Mouse (Mus musculus): ENCODE measurements around the gene S100a1.
A peak's percentile ranks its signal among the peaks of the same experiment; 100 is the strongest.

S100a1 gene

DNA sequence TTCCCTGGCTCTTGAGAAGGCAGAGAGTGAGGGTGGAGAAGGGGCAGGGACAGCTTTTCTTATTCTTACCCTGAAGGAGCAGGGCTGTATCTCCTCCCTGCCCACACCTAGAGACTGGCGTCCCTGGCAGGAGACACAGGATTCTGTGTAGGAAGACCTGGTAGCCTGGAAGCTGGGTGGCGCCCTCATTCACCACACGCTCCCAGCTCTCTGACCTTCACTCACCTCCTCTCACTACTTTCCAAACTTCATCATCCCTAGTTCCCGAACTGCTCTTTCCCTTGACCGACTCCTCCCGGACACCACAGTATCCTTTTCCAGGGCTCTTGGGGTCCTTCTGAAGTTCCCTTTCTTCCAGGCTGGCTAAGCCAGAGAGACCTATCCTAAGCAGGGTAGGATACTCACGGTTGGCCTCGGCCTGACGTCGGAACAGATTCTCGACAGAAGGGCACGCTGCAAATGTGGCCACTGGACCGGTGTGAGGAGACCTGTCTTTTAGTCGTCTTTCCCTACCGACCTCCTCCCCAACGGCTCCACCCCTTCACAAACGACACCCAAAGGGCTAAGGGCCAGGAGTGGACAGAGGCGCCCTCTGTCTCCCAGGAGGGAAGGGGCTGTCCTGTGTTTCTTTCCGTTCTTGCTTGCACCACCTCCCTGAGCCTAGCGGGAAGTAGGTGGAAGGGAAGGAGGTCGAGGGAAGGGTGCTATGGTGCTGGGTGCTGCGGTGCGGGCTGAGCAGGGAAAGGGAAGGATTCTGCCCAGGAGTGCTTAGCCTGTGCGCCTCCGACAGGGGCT lies at the start of gene S100a1, which contains the start of gene S100a13:
S100a1 (minus strand) TSS at position 597 of the 795 bp plus-strand sequence.
S100a13 (plus strand) TSS at position 640 of the 795 bp plus-strand sequence.
- DNase-seq (ENCODE audit: low read depth) = peak; percentile 78

DNA sequence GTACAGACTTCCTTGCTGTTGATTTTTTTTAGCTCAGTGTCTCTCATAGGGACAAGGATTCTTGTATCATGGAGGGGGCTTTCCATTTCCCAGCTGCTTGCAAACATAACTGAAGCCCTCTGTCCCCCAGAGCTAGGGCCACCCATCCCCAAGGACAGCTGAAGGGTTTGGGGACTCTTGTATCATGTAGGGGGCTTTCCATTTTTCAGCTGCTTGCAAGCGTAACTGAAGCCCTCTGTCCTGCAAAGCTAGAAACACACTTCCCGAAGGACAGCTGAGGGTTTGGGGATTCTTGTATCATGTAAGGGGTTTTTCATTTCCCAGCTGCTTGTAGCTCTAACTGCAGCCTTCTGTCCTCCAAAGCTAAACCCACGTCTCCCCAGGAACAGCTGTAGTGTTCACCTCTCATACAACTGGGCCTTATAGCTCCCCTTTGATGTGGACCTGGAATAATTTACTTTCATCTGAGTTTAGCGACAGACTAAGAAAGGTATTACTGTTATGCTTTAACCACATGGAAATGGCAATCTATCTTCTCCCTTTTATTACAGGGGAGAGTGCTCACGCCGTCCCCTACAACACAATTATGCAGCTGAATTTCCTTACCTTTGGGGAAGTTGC lies 45.9 kb upstream of the S100a1 start, which contains the start of gene S100a3:
S100a3 (plus strand) TSS at position 571 of the 621 bp plus-strand sequence.
- DNase-seq (ENCODE audit: low read depth) = no peak

DNA sequence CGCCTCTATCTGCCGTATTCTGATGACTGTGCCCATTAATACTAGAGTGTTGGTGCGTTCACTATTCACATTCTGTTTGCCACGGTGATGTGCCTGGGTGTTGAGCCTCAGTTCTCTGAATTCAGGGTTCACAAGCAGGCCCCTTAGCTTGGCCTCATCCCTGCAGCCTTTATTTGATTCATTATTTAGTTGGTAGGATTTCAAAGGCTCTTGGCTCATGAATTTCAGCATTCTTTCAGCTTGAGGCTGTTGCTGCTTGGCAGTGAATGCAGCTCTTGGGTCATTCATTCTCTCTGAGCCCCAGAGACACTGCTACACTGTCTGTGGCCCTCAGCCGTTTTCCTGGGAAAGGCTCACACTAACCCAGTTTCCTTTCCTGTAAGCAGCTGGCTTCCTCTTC lies 41.8 kb upstream of the S100a1 start:
- no peak for DNase-seq (ENCODE audit: low read depth)

DNA sequence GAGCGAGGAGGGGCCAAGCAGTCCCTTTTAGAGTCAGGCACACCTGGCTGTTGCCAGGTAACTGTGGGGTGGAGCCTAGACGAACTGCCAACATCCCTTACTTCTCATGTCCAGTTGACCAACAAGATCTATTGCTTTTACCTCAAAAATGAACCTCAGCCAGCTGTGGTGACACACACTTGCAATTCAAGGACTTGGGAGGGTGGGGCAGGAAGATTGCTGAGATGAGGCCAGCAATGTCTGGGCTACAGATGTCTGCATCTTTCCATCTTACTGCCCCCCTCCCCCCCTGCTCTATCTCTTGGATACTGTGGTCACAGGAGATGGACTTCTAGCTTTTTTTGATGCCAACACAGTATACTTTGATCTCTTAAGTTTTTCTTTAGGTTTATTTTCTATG lies 38.0 kb upstream of the S100a1 start:
- DNase-seq (ENCODE audit: low read depth) = peak; percentile 8

DNA sequence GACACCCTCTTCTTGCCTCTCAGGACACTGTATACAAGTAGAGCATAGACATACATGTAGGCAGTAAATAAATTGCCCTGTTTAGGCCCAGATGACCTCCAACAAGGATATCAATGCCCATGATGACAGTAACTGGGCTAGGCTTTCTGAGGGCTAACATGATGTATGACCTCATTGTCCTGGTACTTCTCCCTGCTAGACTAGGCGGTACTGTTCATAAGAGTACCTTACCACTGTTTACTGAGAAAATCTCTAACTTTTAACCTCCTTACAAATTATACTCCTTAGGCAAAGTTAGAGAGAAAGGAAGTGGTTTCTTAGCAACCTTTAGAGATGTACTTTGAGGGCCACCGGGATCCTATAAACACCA lies 36.2 kb upstream of the S100a1 start:
- no peak for DNase-seq (ENCODE audit: low read depth)

DNA sequence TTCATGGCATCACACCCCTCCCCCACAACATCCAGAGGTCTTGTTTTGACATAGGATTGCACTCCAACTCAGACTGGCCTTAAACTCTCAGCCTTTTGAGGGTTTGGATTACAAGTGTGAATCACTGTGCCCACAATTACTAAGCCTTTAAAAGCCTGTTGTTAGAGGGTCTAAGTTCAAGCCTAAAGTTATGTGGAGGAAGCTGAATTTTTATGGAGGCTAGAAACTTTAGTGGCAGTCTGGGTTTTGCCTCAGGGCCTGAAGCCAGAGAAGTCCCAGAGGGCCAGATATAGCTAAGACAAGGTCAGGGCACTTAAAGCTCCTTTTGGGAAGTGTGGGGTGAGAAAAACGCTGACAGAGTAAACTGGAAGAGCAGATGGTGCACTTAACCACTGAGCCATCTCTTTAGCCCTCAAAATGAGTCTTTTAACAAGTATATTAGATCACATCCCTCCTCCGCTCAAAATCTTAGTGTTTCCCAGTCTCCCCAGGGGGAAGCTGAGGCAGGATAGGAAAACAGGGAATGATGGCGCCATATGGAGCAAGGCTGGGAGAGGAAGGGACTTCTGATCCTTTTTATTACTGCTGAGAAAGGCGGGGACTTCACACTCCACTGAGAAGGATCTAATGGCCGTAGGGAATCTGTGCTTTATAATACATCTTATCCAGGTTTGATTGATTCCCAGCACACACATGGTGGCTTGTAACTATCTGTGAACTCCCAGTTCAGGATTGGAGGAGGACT lies 35.7 kb upstream of the S100a1 start:
- peak; percentile 11 for DNase-seq (ENCODE audit: low read depth)

DNA sequence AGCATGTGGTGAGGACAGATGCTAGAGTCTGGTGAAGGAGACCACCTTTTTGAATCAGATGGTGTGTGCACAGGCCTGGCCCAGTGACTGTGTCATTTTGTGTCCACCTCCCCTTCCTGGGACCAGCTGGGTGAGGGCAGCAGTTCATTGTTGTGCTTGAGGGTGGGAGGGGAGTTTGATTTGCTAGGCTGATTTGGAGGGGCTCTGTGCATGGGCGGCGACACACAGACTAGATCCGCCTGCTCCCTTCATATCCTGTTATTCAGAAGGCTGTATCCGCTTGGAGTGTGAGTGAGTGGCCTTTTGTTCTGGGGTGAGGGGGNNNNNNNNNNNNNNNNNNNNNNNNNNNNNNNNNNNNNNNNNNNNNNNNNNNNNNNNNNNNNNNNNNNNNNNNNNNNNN lies 26.7 kb upstream of the S100a1 start:
- no peak for DNase-seq (ENCODE audit: low read depth)

DNA sequence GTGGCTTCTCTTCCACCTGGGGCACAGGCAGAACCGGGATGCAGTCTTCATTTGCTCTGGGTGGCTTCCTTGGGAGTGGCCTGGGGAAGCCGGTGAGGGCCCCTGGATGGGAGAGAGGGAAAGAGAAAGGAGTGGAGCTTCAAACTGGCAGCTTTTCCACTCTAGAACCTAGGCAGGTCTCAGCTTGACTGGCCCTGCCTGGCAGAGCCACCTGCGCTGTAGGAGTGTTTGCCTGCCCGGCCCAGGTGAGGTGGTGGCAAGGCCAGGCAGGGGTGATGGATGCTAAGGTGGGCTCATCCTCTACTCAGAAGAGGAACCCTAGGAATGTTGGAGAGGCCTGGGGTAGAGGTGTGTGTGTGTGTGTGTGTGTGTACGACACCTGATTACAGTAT lies 23.7 kb upstream of the S100a1 start:
- DNase-seq (ENCODE audit: low read depth) = no peak

DNA sequence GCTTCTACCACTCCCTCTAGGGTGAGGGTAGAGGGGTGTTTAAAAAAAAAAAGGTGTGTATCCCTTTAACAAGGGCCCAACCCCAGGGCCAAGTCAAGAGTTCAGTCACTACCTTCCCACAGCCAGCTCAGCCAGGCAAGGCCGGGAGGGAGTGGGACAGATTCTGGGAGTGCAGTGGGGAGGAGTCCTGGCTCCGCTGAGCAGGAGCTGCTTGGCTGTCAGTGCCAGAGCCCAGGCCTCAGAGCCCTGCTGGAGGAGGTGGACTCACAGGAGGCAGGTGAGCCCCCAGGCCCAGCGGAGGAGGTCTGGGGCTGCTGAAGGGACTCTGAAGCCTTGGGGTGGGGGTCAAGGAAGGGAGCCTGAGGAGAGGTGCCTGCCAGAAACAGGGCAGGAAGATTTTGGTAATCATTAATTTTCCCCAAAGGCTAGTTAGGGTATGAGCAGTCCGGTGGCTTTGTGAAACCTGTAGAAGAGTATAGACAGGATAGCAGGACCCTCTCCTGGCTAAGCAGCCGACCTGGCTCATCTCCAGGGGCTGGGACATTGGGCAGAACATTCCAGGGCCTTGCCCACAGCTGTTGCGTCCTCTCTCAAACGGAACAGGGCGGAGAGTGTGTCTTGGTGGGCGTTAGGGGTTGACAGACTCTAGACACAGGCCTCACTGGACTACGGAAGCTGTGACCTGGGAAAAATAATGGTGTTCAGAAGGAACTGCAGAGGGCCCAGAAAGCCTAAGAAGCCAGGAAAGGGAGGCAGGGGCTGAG lies 23.1 kb upstream of the S100a1 start, which contains the start of gene S100a16:
S100a16 (plus strand) TSS at position 114 of the 764 bp plus-strand sequence.
- DNase-seq (ENCODE audit: low read depth) = no peak

DNA sequence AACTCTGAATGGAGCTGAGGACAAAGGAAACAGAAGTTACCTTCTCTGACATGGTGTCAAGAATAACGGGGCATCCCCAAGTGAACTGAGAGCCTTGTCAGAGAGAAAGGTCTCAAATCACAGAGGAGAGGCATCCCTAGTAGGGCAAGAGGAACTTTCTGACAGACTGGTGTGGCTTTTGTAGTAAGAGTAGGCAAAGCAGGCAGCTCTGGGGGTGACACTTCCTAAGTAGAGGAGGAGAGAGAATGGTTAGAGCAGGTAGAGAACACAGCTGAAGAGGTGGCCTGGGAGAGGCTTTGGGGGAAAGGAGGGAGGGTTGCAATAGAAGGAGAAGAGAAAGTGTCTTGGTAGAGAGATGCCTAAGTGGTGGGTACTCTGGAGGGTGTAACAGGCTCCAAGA lies 21.3 kb upstream of the S100a1 start:
- DNase-seq (ENCODE audit: low read depth) = no peak

DNA sequence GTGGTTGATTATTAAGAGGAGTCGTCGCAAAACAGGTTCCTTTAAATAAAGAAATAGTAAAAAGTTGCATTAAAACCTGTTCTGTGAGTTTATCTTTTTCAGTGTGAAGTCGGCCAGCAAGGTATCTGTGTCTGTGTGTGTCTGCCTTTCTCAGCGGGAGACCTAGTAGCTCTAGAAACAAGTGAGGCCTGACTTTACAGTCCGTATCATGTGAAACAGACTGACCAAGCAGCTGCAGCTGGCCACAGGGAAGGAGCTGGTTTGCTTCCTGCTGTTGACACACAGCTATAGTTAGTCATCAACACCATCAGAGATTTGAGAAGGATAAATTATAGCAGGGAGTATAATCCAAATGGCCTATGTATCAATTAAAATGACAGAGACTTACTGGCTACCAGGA lies 17.5 kb upstream of the S100a1 start:
- DNase-seq (ENCODE audit: low read depth) = peak; percentile 18

DNA sequence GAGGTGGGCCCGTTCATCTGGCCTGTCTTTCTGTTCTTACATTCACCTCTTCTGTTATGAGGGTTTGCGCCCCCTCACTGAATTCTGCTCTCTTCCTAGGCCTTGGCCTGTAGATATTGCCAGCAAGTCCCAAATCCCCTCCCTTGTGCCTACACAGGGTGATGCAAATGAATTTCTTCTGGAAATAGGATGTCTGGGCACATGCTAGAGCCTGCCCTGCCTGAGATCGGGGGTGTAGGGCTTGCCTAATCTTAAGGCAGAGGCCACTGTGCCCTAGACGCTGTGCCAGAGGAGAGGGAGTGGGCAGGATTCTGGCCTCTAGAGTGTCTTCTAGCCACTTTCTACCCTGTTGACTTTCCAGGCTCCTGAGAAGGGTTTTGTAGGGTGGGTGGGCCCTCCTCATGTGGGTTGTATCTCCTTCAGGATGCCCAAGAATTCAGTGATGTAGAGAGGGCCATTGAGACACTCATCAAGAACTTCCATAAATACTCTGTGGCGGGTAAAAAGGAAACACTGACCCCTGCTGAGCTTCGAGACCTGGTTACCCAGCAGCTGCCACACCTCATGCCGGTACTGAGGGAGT lies 13.2 kb upstream of the S100a1 start:
- no peak for DNase-seq (ENCODE audit: low read depth)

DNA sequence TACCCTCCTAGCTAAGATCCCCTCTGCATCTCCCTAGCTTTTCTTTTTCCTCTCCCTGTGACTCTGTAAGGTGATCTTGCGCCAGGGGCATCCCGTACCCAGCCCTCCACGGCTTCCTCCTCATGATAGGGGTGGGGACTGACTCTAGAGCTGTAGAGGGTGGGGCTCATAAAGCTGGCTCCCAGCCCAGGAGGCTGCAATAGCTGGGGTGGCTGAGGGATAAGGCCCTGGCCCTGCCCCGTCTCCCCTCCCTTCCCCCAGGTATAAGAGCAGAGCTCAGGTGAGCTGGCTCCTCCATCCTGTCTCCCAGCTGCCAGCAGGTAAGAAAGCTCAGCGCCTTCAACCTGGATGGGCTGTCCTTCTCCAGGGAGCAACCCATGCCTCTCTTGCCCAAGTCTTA lies 12.4 kb upstream of the S100a1 start, which contains the start of gene S100a14:
S100a14 (plus strand) TSS at position 277 of the 400 bp plus-strand sequence.
- no peak for DNase-seq (ENCODE audit: low read depth)

DNA sequence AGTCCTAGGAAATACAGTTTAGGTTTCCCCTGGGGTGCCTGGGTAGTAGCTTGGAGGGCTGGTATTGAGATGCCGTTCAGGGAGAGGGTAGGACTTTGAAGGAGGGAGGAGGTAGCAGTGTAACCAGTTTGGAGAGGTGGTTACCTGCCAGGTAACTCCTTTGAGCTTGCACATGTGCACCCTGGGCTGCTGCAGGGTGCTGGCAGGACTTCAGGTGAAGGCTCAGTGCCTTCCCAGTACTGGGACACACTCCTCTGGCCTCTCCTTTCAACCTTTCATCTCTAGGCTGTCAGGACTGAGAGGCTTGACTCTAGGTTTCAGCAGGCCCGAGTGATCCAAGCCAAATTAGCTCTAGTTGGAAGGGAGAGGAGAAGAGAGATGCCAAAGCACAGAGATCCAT lies 11.9 kb upstream of the S100a1 start:
- DNase-seq (ENCODE audit: low read depth) = no peak

DNA sequence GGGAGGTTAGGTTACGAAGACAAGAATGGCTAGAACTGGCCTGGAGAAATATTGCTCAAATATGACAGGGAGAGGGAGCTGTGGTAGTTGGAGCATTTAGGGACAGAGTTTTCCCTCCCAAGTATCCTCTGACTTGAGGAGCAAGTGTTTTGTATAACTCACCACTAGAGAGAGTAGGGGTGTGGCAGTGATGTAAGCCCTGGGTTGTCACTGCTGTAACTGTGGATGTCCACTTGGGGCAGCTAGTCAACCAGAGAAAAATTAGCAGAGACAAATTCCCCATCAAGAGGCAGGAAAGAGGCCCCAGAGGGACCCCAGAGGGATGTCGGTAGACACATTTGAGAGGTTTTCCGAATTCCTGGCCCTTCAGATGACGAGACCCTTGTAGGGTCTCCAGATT lies 11.2 kb upstream of the S100a1 start:
- DNase-seq (ENCODE audit: low read depth) = peak; percentile 83

DNA sequence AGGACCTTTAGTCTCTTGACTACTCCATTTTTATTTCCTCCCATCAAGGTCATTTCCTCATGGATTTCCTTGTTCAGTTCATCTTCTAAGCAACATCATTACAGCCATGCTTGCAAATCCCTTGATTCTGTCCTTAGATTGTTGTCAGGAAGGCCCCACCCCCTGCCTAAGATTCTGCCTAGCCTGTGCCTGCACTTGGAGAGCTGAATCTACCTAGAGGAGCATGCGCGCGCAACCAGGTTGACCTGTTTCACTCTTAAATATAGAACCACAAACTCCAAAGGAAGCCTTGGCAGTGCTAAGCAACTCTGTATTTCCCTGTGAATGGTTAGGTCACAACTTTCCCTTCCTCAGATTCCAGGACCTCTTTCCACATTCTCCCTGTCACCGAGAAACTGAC lies 3.5 kb upstream of the S100a1 start:
- no peak for DNase-seq (ENCODE audit: low read depth)

DNA sequence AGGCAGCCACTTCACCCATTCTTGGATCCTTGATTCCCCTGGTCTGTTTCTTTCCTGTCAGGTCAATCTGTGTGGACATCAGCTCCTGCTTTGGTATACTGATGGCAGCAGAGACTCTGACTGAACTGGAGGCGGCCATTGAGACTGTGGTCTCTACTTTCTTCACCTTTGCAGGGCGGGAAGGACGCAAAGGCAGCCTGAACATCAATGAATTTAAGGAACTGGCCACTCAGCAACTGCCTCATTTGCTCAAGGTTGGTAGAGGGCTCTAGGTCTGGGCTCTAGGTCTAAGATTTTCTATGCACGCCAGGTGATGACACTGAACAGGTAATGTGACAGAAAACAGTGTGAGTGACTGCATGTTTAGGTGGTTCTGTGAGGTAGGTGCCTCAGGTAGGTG lies 1.6 kb upstream of the S100a1 start:
- no peak for DNase-seq (ENCODE audit: low read depth)

DNA sequence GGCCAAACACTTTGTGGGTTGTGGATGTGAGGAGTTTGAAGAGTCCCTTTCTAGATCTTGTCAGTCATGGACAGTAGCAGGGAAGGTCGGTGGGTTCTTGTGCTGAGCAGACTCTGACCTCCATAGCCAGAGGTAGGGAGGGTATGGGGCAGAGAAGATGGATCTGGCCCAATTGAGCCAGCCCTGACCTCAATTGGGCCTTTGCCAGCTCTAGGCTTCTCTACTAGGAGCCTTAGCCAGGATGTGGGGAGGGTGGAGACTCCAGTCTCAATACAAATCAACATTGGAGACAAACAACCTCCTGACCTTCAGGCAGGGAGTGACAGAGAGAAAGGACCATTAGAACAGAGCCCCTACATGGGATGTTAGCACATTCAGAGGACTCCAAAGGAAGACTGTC lies 1.1 kb upstream of the S100a1 start:
- DNase-seq (ENCODE audit: low read depth) = peak; percentile 22

DNA sequence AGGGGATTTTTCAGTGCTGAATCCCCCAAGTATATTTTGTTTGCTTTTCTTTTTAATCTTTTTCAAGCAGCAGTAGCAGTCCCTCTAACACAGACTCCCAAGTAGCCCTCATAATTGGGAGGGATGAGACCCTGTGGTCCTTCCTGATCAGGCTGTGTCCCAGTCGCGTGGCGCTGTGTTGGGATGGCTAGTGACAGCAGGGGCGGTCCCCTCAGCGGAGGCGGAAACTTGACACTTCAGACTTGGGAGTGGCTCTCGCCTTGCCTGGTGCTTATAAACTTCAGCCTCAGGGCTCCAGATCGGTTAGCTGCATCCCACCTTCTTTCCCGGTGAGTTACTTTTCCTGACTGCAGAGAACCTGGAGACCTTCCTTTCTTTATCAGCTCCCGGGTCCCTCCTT lies 499 bp upstream of the S100a1 start:
- DNase-seq (ENCODE audit: low read depth) = peak; percentile 71

DNA sequence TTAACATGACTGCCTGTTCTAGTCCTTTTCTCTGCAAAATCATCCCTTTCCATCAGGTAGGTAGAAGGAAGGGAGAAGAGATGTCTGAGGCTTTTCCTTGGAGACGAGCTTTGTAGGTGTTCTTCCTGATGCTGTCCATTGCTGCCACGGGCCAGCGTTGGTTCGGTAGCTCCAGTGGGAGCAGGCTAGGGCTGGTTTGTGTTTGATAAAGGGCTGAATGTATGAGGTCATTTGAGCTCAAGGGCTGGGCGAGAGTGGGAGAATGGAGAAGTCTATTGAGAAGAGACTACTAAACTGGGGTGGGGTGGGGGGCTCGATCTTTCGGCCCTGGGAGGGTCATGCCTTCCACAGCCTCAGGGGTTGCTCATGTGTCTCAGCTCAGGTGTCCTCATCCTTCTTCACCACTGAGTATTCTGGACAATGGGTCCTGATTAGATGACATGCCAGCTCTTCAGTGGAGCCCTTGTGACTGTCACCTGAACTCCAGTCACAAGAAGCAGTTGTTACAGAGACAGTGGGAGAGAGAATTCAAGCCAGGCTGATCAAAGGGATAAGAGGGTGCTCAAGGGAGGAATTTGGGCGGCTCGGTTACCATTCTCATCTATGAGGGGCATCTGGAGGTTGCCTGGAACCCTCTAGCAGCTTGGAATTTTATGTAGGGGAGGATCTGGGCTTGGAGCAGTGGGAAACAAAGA lies 1.1 kb downstream of the S100a1 start:
- no peak for DNase-seq (ENCODE audit: low read depth)

DNA sequence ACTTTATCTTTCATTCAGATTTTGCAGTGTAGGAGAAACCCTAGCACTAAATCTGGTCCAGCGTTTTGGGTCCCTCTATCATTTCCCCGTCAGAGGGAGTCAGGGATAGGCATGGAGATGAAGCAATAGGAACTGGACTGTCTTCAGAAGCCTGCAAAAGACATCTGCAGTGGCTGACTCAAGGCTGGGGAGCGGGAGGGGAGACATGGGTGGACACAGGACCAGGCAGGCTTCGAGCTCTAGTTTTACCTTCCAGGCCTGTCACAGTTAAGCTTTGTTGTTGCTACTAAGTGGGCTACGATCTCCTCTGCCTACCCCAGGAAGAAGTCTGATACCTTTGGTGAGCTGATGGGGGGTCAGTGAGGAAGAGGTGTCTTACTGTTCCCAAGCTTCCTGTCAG lies 1.9 kb downstream of the S100a1 start:
- DNase-seq (ENCODE audit: low read depth) = no peak
